Mouse (Mus musculus) midbrain, embryonic 10.5 days (tissue): ENCODE measurements around the gene Pard3. TPM values are rescaled to one million over a fixed set of nuclear protein-coding genes. Genes with fewer than 3 reads are reported as not detected.
A peak's percentile ranks its signal among the peaks of the same experiment; 100 is the strongest.

Experiments
- DNase-seq: peaks from one replicate; pipeline ENCODE4 v3.0.0-alpha.2; 2017; ENCODE audit warnings: low spot score
- H3K27ac ChIP-seq: fragments of 300-500 bp; sonication (generic); replicated peaks from 2 replicates; pipeline ENCODE4 v1.5.1; 2016; ENCODE audit warnings: mild to moderate bottlenecking
- H3K27me3 ChIP-seq: fragments of 300-500 bp; sonication (generic); 2 replicates; pipeline ENCODE4 v1.6.1; 2016; ENCODE audit warnings: low read depth, mild to moderate bottlenecking; ENCODE audit not compliant: poor library complexity, severe bottlenecking
- H3K36me3 ChIP-seq: fragments of 300-500 bp; sonication (generic); 2 replicates; pipeline ENCODE4 v1.6.1; 2016; ENCODE audit warnings: mild to moderate bottlenecking, moderate library complexity
- H3K4me1 ChIP-seq: fragments of 300-500 bp; sonication (generic); 2 replicates; pipeline ENCODE4 v1.6.1; 2016
- H3K4me3 ChIP-seq: fragments of 300-500 bp; sonication (generic); 2 replicates; pipeline ENCODE4 v1.5.1; 2016; ENCODE audit warnings: mild to moderate bottlenecking, moderate library complexity
- H3K9me3 ChIP-seq: fragments of 300-500 bp; sonication (generic); replicated peaks from 2 replicates; pipeline ENCODE4 v1.6.1; 2016; ENCODE audit warnings: mild to moderate bottlenecking
- WGBS: fragments of 180-500 bp; shearing (Covaris S2); methylation state at CpG from one replicate; pipeline ENCODE4 v1.1.7; 2016; 5-methylcytosine and 5-hydroxymethylcytosine counted together
- polyA plus RNA-seq: library from polyadenylated mRNA; unstranded; fragments of >200 nt; fragmentation: Nextera tagmentation; extraction: Ambion mirVana; gene quantifications from 2 replicates; pipeline ENCODE4 v1.2.1, GENCODE M21; 2016

Gene Pard3
- polyA plus RNA-seq, 1 experiment from 2014 or later: 25.1 TPM

DNA sequence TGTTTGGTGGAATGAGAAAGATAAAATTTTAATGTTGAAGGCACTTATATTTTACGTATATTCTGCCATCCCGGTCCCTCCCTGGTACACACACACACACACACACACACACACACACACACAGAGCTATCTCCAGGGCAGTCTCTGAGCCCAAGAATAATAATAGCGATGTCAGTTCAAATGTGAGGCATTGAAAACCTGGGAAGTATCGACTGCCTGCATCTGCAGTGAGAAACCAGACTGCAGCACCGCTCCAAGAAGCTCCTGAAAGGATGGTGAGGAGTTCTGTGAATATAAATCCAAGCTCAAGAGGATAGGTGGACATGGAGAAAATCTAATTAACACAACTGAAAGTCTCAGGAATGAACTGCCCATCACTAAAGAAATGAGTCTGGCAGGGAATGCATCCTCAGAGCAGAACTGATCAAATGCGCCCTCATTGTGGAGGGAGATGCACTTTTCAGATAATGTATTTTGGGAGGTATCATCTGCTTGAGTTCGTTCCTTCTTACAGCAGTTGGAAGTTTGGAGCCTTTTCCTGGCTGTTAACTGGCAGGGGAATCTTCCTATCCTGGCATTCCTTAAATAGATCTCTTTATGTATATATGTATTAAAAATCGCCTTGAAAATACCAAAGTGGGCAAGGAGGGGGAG, 471.6 kb downstream of the Pard3 start:
- Histone ChIP-seq H3K27ac (no peak overlapping the region), H3K27me3 (no peaks in the 10 kb centered on the region), H3K4me1 (peaks cover 16% of the 10 kb centered on the region), H3K36me3 (no peaks in the 10 kb centered on the region), H3K9me3 (no peaks in the 10 kb centered on the region), H3K4me3 (no peak overlapping the region)
- WGBS: 81% methylated on average over 8 of the region's 8 CpGs
- DNase-seq: no peak

DNA sequence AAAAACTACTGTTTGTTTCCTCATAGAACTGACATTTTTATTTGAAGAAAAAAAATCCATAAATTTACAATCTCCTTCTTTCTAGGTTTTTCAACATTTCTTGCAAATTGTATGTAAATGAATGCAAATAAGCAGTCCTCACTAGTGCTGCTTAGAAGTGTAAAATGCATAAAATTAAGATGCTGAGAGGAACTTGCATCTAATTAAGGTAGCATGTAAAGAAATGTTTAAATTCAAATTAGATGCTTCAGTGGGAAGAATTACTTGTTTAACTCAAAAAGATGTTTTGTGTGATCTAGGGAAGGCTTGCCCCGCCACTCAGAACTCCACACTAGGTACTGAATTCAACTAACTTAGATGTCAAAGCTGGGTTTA, 472.1 kb downstream of the Pard3 start:
- no peaks in the 10 kb centered on the region for H3K9me3 ChIP-seq
- H3K36me3 ChIP-seq: no peaks in the 10 kb centered on the region
- DNase-seq: no peak
- peaks cover 16% of the 10 kb centered on the region for H3K4me1 ChIP-seq
- no peak overlapping the region for H3K27ac ChIP-seq
- H3K4me3 ChIP-seq: no peak overlapping the region
- no peaks in the 10 kb centered on the region for H3K27me3 ChIP-seq
- 95% methylated on average over 1 of the region's 1 CpGs for WGBS

DNA sequence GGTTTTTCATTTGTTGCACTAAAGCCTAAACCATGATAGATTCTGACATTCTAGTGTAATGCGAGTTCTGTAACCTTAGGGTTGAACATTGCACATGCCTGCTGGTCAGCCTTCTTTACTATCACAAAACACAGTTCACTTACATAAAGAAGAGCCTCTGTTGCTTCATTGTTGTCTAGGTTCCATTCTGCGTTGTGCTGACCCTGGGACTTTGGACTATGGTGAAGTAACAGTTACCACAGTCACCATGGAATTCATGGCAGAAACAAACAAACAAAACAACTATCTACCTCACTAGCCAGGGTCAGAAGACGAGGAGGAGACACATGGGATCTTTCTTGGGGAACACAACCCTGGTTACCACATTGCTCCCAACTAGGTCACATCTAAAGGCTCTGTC, 476.1 kb downstream of the Pard3 start:
- Histone ChIP-seq H3K4me3 (no peak overlapping the region), H3K9me3 (no peaks in the 10 kb centered on the region), H3K27me3 (no peaks in the 10 kb centered on the region), H3K36me3 (no peaks in the 10 kb centered on the region), H3K4me1 (peaks cover 13% of the 10 kb centered on the region), H3K27ac (no peak overlapping the region)
- 91% methylated on average over 3 of the region's 3 CpGs for WGBS
- no peak for DNase-seq

DNA sequence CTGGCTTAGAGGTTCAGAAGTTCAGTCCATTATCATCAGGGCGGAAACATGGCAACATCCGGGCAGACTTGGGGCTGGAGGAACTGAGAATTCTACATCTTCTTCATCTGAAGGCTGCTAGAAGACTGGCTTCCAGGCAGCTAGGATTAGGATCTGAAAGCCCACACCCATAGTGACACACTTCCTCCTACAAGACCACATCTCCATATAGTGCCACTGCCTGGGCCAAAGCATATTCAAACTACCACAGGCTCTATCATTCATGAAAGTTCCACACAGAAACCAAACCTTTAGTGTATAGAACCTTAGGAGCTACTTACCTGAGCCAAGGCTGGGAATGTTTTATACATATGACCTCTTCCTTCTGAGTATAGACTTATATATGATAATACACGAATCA, 476.6 kb downstream of the Pard3 start:
- H3K4me3 ChIP-seq: no peak overlapping the region
- no peaks in the 10 kb centered on the region for H3K27me3 ChIP-seq
- no peaks in the 10 kb centered on the region for H3K36me3 ChIP-seq
- H3K4me1 ChIP-seq: peaks cover 11% of the 10 kb centered on the region
- no peak for DNase-seq
- WGBS: 95% methylated on average over 3 of the region's 3 CpGs
- H3K27ac ChIP-seq: no peak overlapping the region
- no peaks in the 10 kb centered on the region for H3K9me3 ChIP-seq

DNA sequence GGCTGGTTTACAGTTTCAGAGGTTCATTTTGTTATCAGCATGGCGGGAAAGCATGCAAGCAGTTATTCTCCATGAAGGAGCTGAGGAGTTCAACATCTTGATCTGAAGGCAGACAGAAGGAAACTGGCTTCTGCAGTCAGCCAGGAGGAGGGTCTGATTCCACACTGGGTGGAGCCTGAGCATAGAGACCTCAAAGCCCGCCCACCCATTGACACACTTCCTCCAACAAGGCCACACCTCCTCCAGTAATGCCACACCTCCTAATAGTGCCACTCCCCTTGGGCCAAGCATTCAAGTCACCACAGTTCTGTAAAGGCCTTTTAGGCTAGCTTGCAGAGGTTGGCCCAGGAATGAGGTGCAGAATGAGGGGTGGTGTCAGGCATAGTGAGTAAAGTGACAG, 478.5 kb downstream of the Pard3 start:
- H3K36me3 ChIP-seq: no peaks in the 10 kb centered on the region
- H3K27me3 ChIP-seq: no peaks in the 10 kb centered on the region
- peaks cover 8% of the 10 kb centered on the region for H3K4me1 ChIP-seq
- no peak overlapping the region for H3K27ac ChIP-seq
- H3K9me3 ChIP-seq: no peaks in the 10 kb centered on the region
- H3K4me3 ChIP-seq: no peak overlapping the region
- WGBS: 83% methylated on average over 2 of the region's 2 CpGs
- DNase-seq: no peak

DNA sequence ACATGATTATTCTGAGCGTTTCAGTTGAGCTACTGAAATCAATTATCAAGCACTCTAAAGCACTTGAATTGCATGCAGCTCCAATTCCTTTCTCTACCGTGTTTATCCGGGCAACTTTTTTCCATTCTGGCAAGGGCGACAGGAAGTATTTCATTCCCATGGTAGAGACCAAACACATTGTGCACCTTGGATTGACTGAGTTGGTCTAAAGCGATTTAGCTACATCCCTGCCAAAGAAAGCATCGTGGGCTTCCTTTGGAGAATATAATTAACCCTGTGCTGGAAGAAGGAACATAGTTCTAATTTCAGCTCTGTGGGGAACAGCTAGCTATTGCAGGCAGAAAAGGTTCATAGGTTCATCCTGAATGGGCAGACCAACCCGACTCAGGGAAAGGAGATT, 480.0 kb downstream of the Pard3 start:
- Histone ChIP-seq H3K4me1 (peaks cover 8% of the 10 kb centered on the region), H3K36me3 (no peaks in the 10 kb centered on the region), H3K9me3 (no peaks in the 10 kb centered on the region), H3K27ac (no peak overlapping the region), H3K4me3 (no peak overlapping the region), H3K27me3 (no peaks in the 10 kb centered on the region)
- no peak for DNase-seq
- WGBS: 90% methylated on average over 7 of the region's 7 CpGs

DNA sequence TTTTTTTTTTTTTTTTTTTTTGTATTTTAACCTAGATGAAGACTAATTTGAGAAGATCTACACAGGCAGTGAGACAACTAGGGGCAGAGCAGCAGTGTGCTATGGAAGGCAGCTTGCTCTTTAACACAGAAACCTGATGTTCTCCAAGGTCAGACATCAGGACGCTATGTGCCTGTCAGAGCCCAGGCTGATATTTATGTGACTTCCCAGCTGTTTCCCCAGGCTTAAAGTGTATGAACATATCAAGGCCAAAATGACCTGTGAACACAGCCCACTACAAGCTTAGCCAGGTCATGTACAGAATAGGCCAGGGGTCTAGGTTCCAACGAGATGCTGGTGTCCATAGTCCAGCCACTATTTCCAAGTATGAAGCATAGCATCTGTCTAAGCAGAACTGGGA, 482.5 kb downstream of the Pard3 start:
- Histone ChIP-seq H3K9me3 (no peaks in the 10 kb centered on the region), H3K4me1 (peaks cover 8% of the 10 kb centered on the region), H3K36me3 (no peaks in the 10 kb centered on the region), H3K4me3 (no peak overlapping the region), H3K27me3 (no peaks in the 10 kb centered on the region), H3K27ac (no peak overlapping the region)
- WGBS: 92% methylated on average over 2 of the region's 2 CpGs
- DNase-seq: no peak

DNA sequence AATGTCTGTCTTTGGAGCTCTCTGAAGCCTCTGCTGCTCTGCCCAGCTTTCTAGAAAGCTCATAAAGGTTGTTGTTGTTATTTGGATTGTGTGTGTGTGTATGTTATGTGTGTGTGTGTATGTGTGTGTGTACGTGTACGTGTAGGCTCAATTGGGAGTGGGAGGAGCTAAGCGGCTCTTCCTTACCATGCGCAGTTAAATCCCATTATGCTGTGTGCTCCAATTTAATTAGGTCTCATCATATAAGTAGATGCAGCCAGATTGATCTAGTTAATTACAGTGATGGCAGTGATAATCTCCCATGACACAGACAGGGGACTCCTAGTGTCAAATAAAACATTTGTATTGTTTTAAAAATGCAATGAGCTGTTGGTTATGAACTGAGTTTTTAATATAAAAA, 487.2 kb downstream of the Pard3 start:
- 88% methylated on average over 4 of the region's 4 CpGs for WGBS
- Histone ChIP-seq H3K4me1 (peaks cover 14% of the 10 kb centered on the region), H3K4me3 (no peak overlapping the region), H3K27ac (no peak overlapping the region), H3K9me3 (no peaks in the 10 kb centered on the region), H3K36me3 (no peaks in the 10 kb centered on the region), H3K27me3 (peaks cover 19% of the 10 kb centered on the region)
- no peak for DNase-seq

DNA sequence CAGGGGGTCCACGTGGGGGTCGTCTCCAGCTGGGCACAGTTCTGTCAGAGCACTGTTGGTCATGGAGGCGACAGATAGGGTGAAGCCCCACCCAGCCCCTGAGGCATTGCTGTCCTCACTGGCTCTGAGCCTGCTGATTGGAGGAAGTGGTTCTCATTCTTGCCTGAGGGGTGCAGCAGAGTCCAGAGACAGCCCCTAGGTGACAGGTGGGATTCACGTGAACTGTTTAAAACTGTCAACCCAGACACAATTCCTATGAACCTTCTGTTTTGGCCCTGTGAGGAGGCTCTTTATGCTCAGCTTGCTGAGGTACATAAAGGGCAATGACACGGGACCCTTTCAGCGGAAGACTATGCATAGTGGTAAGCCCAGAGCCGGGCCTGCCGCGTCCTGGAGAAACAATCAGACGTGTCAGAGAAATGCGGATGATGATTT, 488.5 kb downstream of the Pard3 start:
- no peak for DNase-seq
- no peak overlapping the region for H3K27ac ChIP-seq
- WGBS: 69% methylated on average over 11 of the region's 11 CpGs
- peaks cover 26% of the 10 kb centered on the region for H3K4me1 ChIP-seq
- H3K36me3 ChIP-seq: no peaks in the 10 kb centered on the region
- no peaks in the 10 kb centered on the region for H3K9me3 ChIP-seq
- no peak overlapping the region for H3K4me3 ChIP-seq
- H3K27me3 ChIP-seq: peaks cover 25% of the 10 kb centered on the region

DNA sequence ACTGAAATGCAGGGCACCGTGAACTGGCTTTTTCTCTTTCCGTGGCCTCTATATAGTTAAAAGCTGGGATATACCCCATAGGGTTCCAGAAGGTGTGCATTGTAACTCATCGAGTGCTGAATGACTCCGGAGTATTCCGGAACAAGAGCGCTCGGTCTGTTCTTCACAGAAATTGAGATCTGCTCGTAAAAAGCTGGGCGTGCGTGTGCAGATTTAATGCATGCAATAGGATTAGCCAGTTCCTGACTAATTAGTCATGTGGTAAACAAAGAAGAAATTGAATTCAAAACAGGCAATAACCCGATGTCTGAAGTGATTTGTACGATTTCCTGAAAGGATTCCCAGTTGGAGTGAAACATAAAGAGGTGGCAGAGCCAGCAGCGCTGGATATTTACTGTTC, 489.1 kb downstream of the Pard3 start:
- Histone ChIP-seq H3K27ac (no peak overlapping the region), H3K27me3 (peaks cover 25% of the 10 kb centered on the region), H3K36me3 (no peaks in the 10 kb centered on the region), H3K4me3 (no peak overlapping the region), H3K9me3 (no peaks in the 10 kb centered on the region), H3K4me1 (peaks cover 33% of the 10 kb centered on the region)
- WGBS: 90% methylated on average over 13 of the region's 13 CpGs
- no peak for DNase-seq

DNA sequence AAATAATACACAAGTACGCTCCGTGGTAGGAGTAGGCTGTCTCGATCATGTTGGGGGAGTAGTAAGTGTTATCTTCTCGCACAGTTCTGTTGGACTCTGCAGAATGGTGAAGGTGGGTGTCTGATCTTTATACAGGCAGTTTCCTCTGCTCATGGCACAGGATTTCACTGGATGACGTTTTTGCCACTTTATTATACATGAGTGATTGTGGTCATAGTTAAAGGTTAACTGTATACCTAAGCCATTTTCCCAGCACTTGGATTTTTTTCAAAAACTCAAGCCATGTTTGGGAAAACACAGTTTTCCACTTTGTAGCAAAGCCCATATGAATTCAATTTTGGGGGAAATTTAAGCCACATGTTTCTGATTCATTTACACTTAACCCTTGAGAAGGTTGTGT, 489.9 kb downstream of the Pard3 start:
- peaks cover 31% of the 10 kb centered on the region for H3K27me3 ChIP-seq
- H3K27ac ChIP-seq: no peak overlapping the region
- H3K4me3 ChIP-seq: no peak overlapping the region
- WGBS: 82% methylated on average over 5 of the region's 5 CpGs
- H3K4me1 ChIP-seq: peaks cover 40% of the 10 kb centered on the region
- DNase-seq: no peak
- no peaks in the 10 kb centered on the region for H3K9me3 ChIP-seq
- H3K36me3 ChIP-seq: no peaks in the 10 kb centered on the region

DNA sequence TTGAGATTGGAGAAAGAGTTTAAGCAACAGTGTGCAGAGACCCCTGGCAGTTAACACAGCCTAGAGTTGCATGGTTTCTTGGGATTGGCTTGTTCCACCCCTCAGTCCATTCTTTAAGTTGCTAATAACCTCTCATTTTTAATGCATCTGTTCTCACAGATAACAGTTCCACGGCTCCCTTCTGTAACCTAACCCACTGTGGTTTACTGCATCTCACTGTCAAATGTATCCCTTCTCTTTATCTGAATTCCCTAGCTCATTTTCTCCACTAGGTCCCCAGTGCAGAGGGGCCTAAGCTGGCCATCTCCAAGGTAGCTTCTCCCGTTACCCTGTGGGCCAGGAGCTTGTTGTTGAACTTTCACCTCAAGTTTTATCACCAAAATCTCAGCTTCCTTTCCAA, 492.1 kb downstream of the Pard3 start:
- Histone ChIP-seq H3K4me1 (peaks cover 40% of the 10 kb centered on the region), H3K4me3 (no peak overlapping the region), H3K36me3 (no peaks in the 10 kb centered on the region), H3K27me3 (peaks cover 53% of the 10 kb centered on the region), H3K27ac (no peak overlapping the region), H3K9me3 (no peaks in the 10 kb centered on the region)
- 84% methylated on average over 2 of the region's 2 CpGs for WGBS
- no peak for DNase-seq

DNA sequence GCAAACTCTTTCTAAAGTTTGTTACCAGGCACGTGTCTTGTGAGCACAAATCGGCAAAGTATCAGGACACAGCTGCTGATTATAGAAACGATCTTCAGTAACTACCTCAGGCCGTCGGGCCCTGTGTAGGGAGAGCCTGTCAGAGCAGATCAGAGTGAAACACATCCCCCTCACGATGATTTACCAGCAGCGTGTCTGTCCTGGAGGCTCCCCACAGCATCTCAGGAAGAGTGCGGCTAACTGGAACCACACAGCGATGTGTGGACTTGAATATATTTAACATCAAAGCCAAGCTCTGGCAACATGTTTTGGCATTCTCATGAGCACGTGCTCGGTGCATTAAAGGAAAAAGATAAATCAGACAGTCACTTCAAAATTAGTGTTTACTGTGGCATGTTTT, 493.3 kb downstream of the Pard3 start:
- 37% methylated on average over 11 of the region's 11 CpGs for WGBS

DNA sequence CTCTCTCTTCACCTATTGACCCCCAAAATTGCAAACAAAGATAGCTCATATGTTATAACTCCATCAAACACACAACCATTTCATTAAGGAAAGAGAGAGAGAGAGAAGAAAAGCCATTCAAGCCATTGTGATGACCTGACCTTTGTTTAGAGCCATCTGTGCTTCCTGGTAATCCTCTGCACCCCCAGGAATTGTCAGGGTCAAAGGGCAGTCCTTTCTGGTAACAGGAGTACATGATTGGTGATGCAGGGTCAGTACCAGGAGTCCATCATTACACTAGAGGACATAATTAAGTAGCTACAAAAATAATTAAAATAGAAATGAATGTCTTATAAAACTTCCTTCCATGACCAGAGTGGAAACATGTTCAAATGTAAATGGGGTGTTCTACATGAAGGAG, 493.9 kb downstream of the Pard3 start:
- Histone ChIP-seq H3K9me3 (no peaks in the 10 kb centered on the region), H3K4me1 (peaks cover 30% of the 10 kb centered on the region), H3K36me3 (peaks cover 6% of the 10 kb centered on the region), H3K4me3 (no peak overlapping the region), H3K27me3 (peaks cover 71% of the 10 kb centered on the region), H3K27ac (no peak overlapping the region)
- peak; percentile 51 for DNase-seq

More for the DNA sequence above, 493.3 kb downstream of the Pard3 start:
- H3K27me3 ChIP-seq: peaks cover 65% of the 10 kb centered on the region
- H3K36me3 ChIP-seq: peaks cover 6% of the 10 kb centered on the region
- DNase-seq: peak; percentile 26
- H3K4me3 ChIP-seq: no peak overlapping the region
- no peak overlapping the region for H3K27ac ChIP-seq
- no peaks in the 10 kb centered on the region for H3K9me3 ChIP-seq
- peaks cover 35% of the 10 kb centered on the region for H3K4me1 ChIP-seq
